Mouse (Mus musculus): ENCODE results near the gene Vil1. TPM values are rescaled to one million over a fixed set of nuclear protein-coding genes. Genes with fewer than 3 reads are reported as not detected.

The Vil1 gene
- polyA plus RNA-seq (2014; fragmentation: Nextera tagmentation; extraction: Ambion mirVana), result 2.8 and 6.7 TPM in 2 replicates

DNA sequence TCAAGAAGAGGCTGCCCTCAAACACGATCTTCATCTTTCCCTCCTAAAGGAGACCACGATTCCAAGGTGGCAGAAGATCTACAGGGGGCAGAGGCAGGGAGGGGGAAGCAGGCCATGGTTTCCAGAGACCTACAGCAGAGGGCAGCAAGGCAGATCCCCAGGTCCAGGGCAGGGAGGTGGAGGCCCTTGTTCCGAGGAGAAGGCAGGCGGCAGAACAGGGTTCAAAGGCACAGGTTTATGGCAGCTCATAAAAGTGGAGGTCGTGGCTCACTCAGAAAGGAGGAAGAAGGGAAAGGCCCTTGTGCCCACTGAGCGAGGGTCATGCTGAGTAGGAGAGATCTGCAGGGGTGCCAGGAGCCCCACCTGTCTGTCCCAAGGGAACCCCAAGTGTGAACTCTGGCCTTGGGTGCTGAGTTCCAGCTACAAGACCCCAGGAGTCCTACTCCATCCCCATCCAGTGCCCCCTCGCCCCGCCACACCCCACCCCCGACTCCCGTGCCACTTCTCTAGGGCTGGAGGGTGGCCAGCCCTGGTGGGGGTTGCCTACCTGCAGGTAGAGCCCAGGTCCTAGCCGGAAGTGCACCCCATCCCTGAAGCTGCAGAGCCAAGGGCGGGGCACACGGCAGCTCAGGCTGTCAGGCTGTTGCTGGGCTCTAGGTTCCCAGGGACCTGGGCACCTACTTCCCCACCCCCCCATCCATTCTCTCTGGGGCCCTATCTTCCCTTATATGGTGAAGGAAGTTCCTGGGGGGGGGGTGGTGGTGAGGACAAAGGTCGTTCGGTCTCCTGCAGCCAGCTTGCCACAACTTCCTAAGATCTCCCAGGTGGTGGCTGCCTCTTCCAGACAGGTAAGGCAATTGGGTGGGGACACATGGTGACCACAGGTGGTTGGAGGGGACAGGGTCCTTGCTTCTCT, at the start of gene Vil1:
Gene Vil1, plus strand, starts transcription at position 788 of the 916 bp plus-strand sequence.
- WGBS, result 37% methylated on average over 15 of the region's 15 CpGs
- no peak within 1 kb of the TSS for H3K4me2 ChIP-seq (replicated peaks; ENCODE audit: low read depth, low read length)

DNA sequence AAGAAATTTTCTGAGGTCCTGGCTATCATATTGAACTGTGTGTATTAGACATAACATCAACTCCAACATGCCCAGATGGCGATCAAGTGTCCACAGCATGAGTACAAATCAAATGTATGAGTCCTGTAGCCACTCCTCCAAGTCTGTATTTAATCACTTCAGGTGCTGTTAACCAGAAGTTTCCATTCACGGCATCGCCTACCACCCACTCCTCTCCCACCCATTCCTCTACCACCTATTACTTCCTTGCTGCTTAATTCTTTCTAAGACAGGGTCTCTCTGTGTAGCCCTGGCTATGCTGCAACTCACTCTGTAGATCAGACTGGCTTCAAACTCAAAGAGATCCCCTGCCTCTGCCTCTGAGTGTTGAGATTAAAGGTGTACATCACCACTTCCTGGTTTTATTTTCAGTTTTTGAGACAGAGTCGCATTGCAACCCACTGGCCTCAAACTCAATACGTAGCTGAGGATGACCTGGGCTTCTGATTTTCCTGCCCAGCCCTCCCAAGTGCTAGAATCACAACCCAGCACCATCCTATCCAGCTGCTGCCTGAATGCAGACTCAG, 49.1 kb upstream of the Vil1 start:
- Histone ChIP-seq H3K27me3 (ENCODE audit: control insufficient read depth, insufficient read depth, low read length) (no peaks in the 10 kb centered on the region), H3K27ac (ENCODE audit: low read depth, low read length) (no peak overlapping the region), H3K4me1 (ENCODE audit: control insufficient read depth, insufficient read depth, low read length) (no peaks in the 10 kb centered on the region), H3K4me2 (replicated peaks; ENCODE audit: low read depth, low read length) (no peak overlapping the region), H3K9me3 (ENCODE audit: control insufficient read depth, low read length) (no peaks in the 10 kb centered on the region), H3K4me3 (ENCODE audit: low read length) (no peak overlapping the region), H3K9ac (ENCODE audit: low read depth, low read length) (no peak overlapping the region), H3K36me3 (ENCODE audit: control insufficient read depth, insufficient read depth, low read length) (no peaks in the 10 kb centered on the region)
- ATAC-seq (ENCODE audit: low FRiP score, low TSS enrichment), result no peak
- 87% methylated on average over 5 of the region's 5 CpGs for WGBS

More for the DNA sequence above, at the start of gene Vil1:
- H3K9ac ChIP-seq (ENCODE audit: low read depth, low read length), result no peak within 1 kb of the TSS
- H3K4me3 ChIP-seq (ENCODE audit: low read length), result no peak within 1 kb of the TSS
- no peaks in the 10 kb centered on the region for H3K27me3 ChIP-seq (ENCODE audit: control insufficient read depth, insufficient read depth, low read length)
- H3K4me1 ChIP-seq (ENCODE audit: control insufficient read depth, insufficient read depth, low read length), result no peaks in the 10 kb centered on the region
- no peak within 1 kb of the TSS for H3K27ac ChIP-seq (ENCODE audit: low read depth, low read length)
- H3K36me3 ChIP-seq (ENCODE audit: control insufficient read depth, insufficient read depth, low read length), result no peaks in the 10 kb centered on the region
- 0 out of 2 replicates have a peak, but pooled peaks have one; percentile 40 for ATAC-seq (ENCODE audit: low FRiP score, low TSS enrichment)
- no peaks in the 10 kb centered on the region for H3K9me3 ChIP-seq (ENCODE audit: control insufficient read depth, low read length)

DNA sequence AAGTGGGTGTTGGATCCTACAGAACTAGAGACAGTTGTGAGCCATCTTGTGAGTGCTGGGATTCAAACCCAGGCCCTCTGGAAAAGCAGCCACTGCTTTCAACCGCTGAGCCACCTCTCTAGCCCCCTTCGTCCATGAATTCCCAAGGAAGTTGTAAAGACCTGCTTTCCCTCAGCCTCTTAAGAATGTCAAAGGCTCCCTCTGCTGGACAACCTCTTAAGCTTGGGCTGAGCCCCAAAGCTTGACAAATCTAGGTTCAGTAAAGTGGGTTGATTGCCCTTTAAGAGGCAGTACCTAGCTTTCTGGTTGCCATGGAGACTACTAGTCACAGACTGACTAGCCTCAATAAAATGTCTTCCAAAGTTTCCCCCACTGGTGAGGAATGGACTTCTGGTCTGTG, 47.4 kb upstream of the Vil1 start, which contains the start of gene Catip:
Gene Catip, plus strand, starts transcription at position 297 of the 400 bp plus-strand sequence.
- no peaks in the 10 kb centered on the region for H3K27me3 ChIP-seq (ENCODE audit: control insufficient read depth, insufficient read depth, low read length)
- no peaks in the 10 kb centered on the region for H3K4me1 ChIP-seq (ENCODE audit: control insufficient read depth, insufficient read depth, low read length)
- 0% methylated on average over 2 of the region's 2 CpGs for WGBS
- no peaks in the 10 kb centered on the region for H3K9me3 ChIP-seq (ENCODE audit: control insufficient read depth, low read length)
- 0 out of 2 replicates have a peak within 1 kb of the TSS, but pooled peaks have one; percentile 13 for H3K9ac ChIP-seq (ENCODE audit: low read depth, low read length)
- no peak within 1 kb of the TSS for H3K4me3 ChIP-seq (ENCODE audit: low read length)
- H3K4me2 ChIP-seq (replicated peaks; ENCODE audit: low read depth, low read length), result no peak within 1 kb of the TSS
- no peaks in the 10 kb centered on the region for H3K36me3 ChIP-seq (ENCODE audit: control insufficient read depth, insufficient read depth, low read length)
- ATAC-seq (ENCODE audit: low FRiP score, low TSS enrichment), result peak; percentile 81
- H3K27ac ChIP-seq (ENCODE audit: low read depth, low read length), result no peak within 1 kb of the TSS

DNA sequence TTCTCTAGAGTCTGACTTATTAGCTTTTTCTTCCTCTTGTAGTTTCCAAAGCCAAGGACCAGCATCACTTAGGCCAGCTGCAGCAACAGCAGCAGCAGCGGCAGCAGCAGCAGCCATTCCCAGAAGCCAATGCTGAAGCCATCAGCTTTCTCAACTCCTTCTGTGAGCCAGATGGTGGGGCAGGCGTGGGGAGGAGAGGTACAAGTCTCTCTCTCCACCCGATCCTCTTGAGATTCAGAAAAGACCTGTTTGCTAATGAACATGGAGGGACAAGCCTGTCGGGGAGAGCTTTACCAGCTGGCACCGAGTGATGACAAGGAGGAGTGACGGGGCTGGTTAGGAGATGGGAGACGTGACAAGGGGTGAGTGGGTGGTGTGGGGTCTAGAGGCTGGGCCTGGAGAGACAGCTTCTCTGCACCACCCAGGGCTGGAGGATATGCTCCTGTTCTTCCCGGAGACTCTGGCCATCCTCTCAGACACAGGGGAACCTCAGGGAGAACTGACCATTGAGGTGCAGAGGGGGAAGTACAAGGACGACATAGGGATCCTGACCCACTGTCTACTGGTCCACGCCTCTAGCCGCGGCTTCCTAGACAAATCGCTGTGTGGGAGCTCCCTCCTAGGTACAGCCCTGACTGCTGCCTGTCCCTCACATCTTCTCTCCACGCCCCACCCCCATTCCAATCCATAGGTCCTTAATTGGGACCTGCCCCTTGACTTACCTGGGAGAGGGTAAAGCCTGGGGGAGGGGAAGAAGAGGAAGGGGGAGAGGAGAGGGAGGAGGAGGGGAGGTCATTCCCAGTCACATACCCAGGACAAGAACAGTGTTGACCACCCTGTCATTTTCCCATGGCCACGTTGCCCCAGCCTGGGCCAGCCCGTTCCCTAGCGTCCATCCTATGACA, 46.6 kb upstream of the Vil1 start:
- Histone ChIP-seq H3K9me3 (ENCODE audit: control insufficient read depth, low read length) (no peaks in the 10 kb centered on the region), H3K27me3 (ENCODE audit: control insufficient read depth, insufficient read depth, low read length) (no peaks in the 10 kb centered on the region), H3K36me3 (ENCODE audit: control insufficient read depth, insufficient read depth, low read length) (no peaks in the 10 kb centered on the region), H3K4me2 (replicated peaks; ENCODE audit: low read depth, low read length) (no peak overlapping the region), H3K27ac (ENCODE audit: low read depth, low read length) (no peak overlapping the region), H3K4me1 (ENCODE audit: control insufficient read depth, insufficient read depth, low read length) (no peaks in the 10 kb centered on the region), H3K4me3 (ENCODE audit: low read length) (no peak overlapping the region), H3K9ac (ENCODE audit: low read depth, low read length) (0 out of 2 replicates have a peak overlapping the region, but pooled peaks have one; percentile 13)
- 57% methylated on average over 17 of the region's 17 CpGs for WGBS
- no peak for ATAC-seq (ENCODE audit: low FRiP score, low TSS enrichment)

DNA sequence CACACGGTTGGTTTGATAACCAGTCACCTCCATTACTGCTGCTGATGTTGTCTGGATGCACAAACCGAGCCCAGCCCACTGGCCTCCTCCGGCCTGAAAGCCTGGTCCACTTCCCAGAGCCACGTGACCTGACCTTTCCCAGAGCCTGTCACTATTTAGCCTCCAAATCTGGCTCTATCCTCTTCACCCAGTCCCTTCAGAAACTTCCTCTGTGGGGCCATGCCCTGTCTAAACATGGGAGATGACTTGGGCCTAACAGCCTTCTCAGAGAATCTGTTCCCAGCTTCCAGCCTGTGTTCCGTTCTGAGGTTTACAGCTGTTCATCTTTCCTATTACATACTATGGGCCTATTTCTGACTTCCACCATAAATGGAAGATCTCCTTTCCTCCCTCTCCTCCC, 45.7 kb upstream of the Vil1 start:
- Histone ChIP-seq H3K27me3 (ENCODE audit: control insufficient read depth, insufficient read depth, low read length) (no peaks in the 10 kb centered on the region), H3K9me3 (ENCODE audit: control insufficient read depth, low read length) (no peaks in the 10 kb centered on the region), H3K27ac (ENCODE audit: low read depth, low read length) (no peak overlapping the region), H3K9ac (ENCODE audit: low read depth, low read length) (no peak overlapping the region), H3K36me3 (ENCODE audit: control insufficient read depth, insufficient read depth, low read length) (no peaks in the 10 kb centered on the region), H3K4me3 (ENCODE audit: low read length) (no peak overlapping the region), H3K4me1 (ENCODE audit: control insufficient read depth, insufficient read depth, low read length) (no peaks in the 10 kb centered on the region), H3K4me2 (replicated peaks; ENCODE audit: low read depth, low read length) (no peak overlapping the region)
- WGBS, result 62% methylated on average over 5 of the region's 5 CpGs
- ATAC-seq (ENCODE audit: low FRiP score, low TSS enrichment), result no peak

DNA sequence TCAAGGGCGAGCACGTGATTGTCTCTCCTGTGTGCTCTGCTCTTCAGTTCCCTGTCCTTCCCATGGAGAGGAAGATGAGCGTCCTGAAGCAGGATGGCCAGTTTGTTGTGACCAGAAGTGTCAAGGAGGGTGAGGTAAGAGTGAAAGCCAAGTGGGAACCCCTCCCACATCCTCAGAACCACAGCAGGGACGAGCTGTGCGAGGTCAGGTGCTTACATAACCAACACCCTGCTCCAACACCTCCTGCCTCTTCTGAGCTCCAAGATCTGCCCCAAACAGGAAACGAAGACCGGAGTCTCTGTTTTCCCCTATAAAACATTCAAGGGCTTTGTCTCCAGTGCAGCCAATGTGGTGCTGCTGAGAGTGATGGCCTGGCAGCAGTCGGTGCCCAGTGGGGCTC, 44.9 kb upstream of the Vil1 start:
- Histone ChIP-seq H3K4me3 (ENCODE audit: low read length) (no peak overlapping the region), H3K9me3 (ENCODE audit: control insufficient read depth, low read length) (no peaks in the 10 kb centered on the region), H3K36me3 (ENCODE audit: control insufficient read depth, insufficient read depth, low read length) (no peaks in the 10 kb centered on the region), H3K27ac (ENCODE audit: low read depth, low read length) (no peak overlapping the region), H3K4me2 (replicated peaks; ENCODE audit: low read depth, low read length) (no peak overlapping the region), H3K9ac (ENCODE audit: low read depth, low read length) (no peak overlapping the region), H3K4me1 (ENCODE audit: control insufficient read depth, insufficient read depth, low read length) (no peaks in the 10 kb centered on the region), H3K27me3 (ENCODE audit: control insufficient read depth, insufficient read depth, low read length) (no peaks in the 10 kb centered on the region)
- 58% methylated on average over 8 of the region's 8 CpGs for WGBS
- no peak for ATAC-seq (ENCODE audit: low FRiP score, low TSS enrichment)

DNA sequence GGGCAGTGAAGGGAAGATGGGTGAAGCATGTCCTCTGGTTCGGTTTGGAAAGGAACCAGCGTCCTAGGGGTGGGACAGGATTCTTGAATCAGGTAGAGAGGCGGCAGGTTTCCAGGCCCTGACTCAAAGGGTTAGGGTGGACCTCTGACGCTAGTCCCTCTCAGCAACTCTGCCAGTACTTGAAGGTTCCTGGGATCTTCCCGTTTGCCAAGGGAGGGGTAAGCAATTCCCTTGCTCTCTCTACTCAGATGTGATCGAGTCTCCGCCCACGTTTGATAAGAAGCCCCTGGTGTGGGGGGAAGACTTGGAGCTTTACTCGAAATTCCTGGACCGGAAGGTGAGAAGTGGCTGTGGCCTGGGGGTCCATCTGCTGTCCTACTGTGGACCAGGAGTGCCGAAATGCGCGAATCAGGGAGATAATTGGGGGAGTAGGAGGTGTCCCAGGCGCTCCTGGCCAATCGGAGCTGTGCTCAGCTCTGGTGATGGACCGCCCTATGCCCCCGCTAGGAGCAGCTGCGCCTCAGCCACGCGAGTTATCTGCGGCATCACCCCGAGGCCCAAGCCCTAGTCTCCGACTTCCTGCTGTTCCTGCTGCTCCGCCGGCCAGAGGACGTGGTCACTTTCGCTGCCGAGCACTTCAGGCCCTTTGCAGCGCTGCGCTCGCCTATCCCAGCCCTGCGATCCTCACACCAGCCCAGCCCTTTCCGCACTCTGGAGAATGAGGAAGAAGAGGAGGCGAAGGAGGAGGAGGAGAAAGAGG, 41.1 kb upstream of the Vil1 start:
- peak; percentile 86 for ATAC-seq (ENCODE audit: low FRiP score, low TSS enrichment)

DNA sequence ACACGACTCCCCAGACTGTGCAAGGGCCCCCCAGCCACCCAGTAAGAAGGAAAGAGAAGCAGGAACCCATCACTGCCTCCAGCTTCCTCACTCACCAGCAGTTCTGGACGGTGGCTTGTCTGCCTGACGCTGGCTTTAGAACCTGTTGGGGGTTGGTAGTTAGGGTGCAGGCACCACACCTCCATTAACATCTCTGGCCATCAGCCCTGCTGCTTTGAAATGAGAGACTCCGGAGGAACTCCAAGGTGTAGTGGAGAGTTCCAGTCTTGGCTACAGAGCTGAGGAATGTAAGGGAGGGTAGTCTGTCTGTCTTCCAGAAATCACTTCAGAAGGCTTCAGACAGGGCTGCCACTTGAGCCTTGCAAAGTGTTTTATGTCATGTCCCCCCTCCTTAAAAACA, 39.1 kb upstream of the Vil1 start:
- H3K36me3 ChIP-seq (ENCODE audit: control insufficient read depth, insufficient read depth, low read length), result no peaks in the 10 kb centered on the region
- H3K27ac ChIP-seq (ENCODE audit: low read depth, low read length), result no peak overlapping the region
- H3K4me1 ChIP-seq (ENCODE audit: control insufficient read depth, insufficient read depth, low read length), result no peaks in the 10 kb centered on the region
- no peak for ATAC-seq (ENCODE audit: low FRiP score, low TSS enrichment)
- no peaks in the 10 kb centered on the region for H3K27me3 ChIP-seq (ENCODE audit: control insufficient read depth, insufficient read depth, low read length)
- no peak overlapping the region for H3K9ac ChIP-seq (ENCODE audit: low read depth, low read length)
- WGBS, result 49% methylated on average over 4 of the region's 4 CpGs
- H3K9me3 ChIP-seq (ENCODE audit: control insufficient read depth, low read length), result no peaks in the 10 kb centered on the region
- no peak overlapping the region for H3K4me3 ChIP-seq (ENCODE audit: low read length)
- no peak overlapping the region for H3K4me2 ChIP-seq (replicated peaks; ENCODE audit: low read depth, low read length)

More for the DNA sequence above, 41.1 kb upstream of the Vil1 start:
- no peaks in the 10 kb centered on the region for H3K36me3 ChIP-seq (ENCODE audit: control insufficient read depth, insufficient read depth, low read length)
- peak overlapping the region; percentile 52 for H3K9ac ChIP-seq (ENCODE audit: low read depth, low read length)
- WGBS, result 18% methylated on average over 34 of the region's 34 CpGs
- no peaks in the 10 kb centered on the region for H3K9me3 ChIP-seq (ENCODE audit: control insufficient read depth, low read length)
- H3K4me1 ChIP-seq (ENCODE audit: control insufficient read depth, insufficient read depth, low read length), result no peaks in the 10 kb centered on the region
- no peak overlapping the region for H3K27ac ChIP-seq (ENCODE audit: low read depth, low read length)
- no peaks in the 10 kb centered on the region for H3K27me3 ChIP-seq (ENCODE audit: control insufficient read depth, insufficient read depth, low read length)
- H3K4me2 ChIP-seq (replicated peaks; ENCODE audit: low read depth, low read length), result peak overlapping the region; percentile 54
- H3K4me3 ChIP-seq (ENCODE audit: low read length), result peak overlapping the region; percentile 26; the same call in 1 of the 2 replicates
